Mouse (Mus musculus): ENCODE results near the gene Sel1l3. TPM values are rescaled to one million over a fixed set of nuclear protein-coding genes. Genes with fewer than 3 reads are reported as not detected.

The Sel1l3 gene
- polyA plus RNA-seq, 1 experiment: 2.4 TPM

GRCm38 (mm10) chr5:53196387-53197088 is 17.2 kb downstream of the Sel1l3 start:
- no peak for TF ChIP-seq CTCF (IDR thresholded peaks at IDR 0.05; ENCODE audit: borderline replicate concordance, control insufficient read depth, extremely low read depth, insufficient read depth, low read length, poor library complexity)
- no peak overlapping the region for H3K27ac ChIP-seq (ENCODE audit: control insufficient read depth, insufficient read depth, low read length)
- WGBS: 75% methylated on average over 10 of the region's 10 CpGs
- no peaks in the 10 kb centered on the region for H3K27me3 ChIP-seq (ENCODE audit: control insufficient read depth, insufficient read depth, low read length)
- H3K4me1 ChIP-seq (replicated peaks; ENCODE audit: control insufficient read depth, insufficient read depth, low read length): no peaks in the 10 kb centered on the region
- no peak overlapping the region for H3K4me3 ChIP-seq (ENCODE audit: control insufficient read depth, insufficient read depth, low read length)
- no peaks in the 10 kb centered on the region for H3K36me3 ChIP-seq (ENCODE audit: control insufficient read depth, insufficient read depth, low read length)
- no peak for DNase-seq

GRCm38 (mm10) chr5:53194841-53195240 is 18.9 kb downstream of the Sel1l3 start:
- no peak for TF ChIP-seq POLR2A (IDR thresholded peaks at IDR 0.05; ENCODE audit: control insufficient read depth, extremely low read depth, insufficient read depth, low read length, poor library complexity)
- no peak for TF ChIP-seq CTCF (IDR thresholded peaks at IDR 0.05; ENCODE audit: borderline replicate concordance, control insufficient read depth, extremely low read depth, insufficient read depth, low read length, poor library complexity)
- no peak overlapping the region for H3K27ac ChIP-seq (ENCODE audit: control insufficient read depth, insufficient read depth, low read length)
- no peaks in the 10 kb centered on the region for H3K27me3 ChIP-seq (ENCODE audit: control insufficient read depth, insufficient read depth, low read length)
- 52% methylated on average over 3 of the region's 3 CpGs for WGBS
- no peaks in the 10 kb centered on the region for H3K36me3 ChIP-seq (ENCODE audit: control insufficient read depth, insufficient read depth, low read length)
- no peak overlapping the region for H3K4me3 ChIP-seq (ENCODE audit: control insufficient read depth, insufficient read depth, low read length)
- H3K4me1 ChIP-seq (replicated peaks; ENCODE audit: control insufficient read depth, insufficient read depth, low read length): no peaks in the 10 kb centered on the region
- DNase-seq: no peak

- H3K27me3 ChIP-seq (ENCODE audit: control insufficient read depth, insufficient read depth, low read length): no peaks in the 10 kb centered on the region
- H3K36me3 ChIP-seq (ENCODE audit: control insufficient read depth, insufficient read depth, low read length): no peaks in the 10 kb centered on the region
- no peak overlapping the region for H3K4me3 ChIP-seq (ENCODE audit: control insufficient read depth, insufficient read depth, low read length)
- no peak for DNase-seq
- no peaks in the 10 kb centered on the region for H3K4me1 ChIP-seq (replicated peaks; ENCODE audit: control insufficient read depth, insufficient read depth, low read length)
- WGBS: 33% methylated on average over 2 of the region's 2 CpGs
- no peak for TF ChIP-seq CTCF (IDR thresholded peaks at IDR 0.05; ENCODE audit: borderline replicate concordance, control insufficient read depth, extremely low read depth, insufficient read depth, low read length, poor library complexity)
- TF ChIP-seq POLR2A (IDR thresholded peaks at IDR 0.05; ENCODE audit: control insufficient read depth, extremely low read depth, insufficient read depth, low read length, poor library complexity): no peak
- no peak overlapping the region for H3K27ac ChIP-seq (ENCODE audit: control insufficient read depth, insufficient read depth, low read length)
Measured at GRCm38 (mm10) chr5:53194421-53194820, 19.3 kb downstream of the Sel1l3 start.

- TF ChIP-seq CTCF (IDR thresholded peaks at IDR 0.05; ENCODE audit: borderline replicate concordance, control insufficient read depth, extremely low read depth, insufficient read depth, low read length, poor library complexity): no peak
- H3K27me3 ChIP-seq (ENCODE audit: control insufficient read depth, insufficient read depth, low read length): no peaks in the 10 kb centered on the region
- DNase-seq: no peak
- no peak overlapping the region for H3K27ac ChIP-seq (ENCODE audit: control insufficient read depth, insufficient read depth, low read length)
- no peak overlapping the region for H3K4me3 ChIP-seq (ENCODE audit: control insufficient read depth, insufficient read depth, low read length)
- H3K36me3 ChIP-seq (ENCODE audit: control insufficient read depth, insufficient read depth, low read length): no peaks in the 10 kb centered on the region
- H3K4me1 ChIP-seq (replicated peaks; ENCODE audit: control insufficient read depth, insufficient read depth, low read length): no peaks in the 10 kb centered on the region
- WGBS: 94% methylated on average over 13 of the region's 13 CpGs
Measured at GRCm38 (mm10) chr5:53193092-53194030, 20.4 kb downstream of the Sel1l3 start.

- no peak for DNase-seq
- no peaks in the 10 kb centered on the region for H3K4me1 ChIP-seq (replicated peaks; ENCODE audit: control insufficient read depth, insufficient read depth, low read length)
- no peak for TF ChIP-seq CTCF (IDR thresholded peaks at IDR 0.05; ENCODE audit: borderline replicate concordance, control insufficient read depth, extremely low read depth, insufficient read depth, low read length, poor library complexity)
- TF ChIP-seq POLR2A (IDR thresholded peaks at IDR 0.05; ENCODE audit: control insufficient read depth, extremely low read depth, insufficient read depth, low read length, poor library complexity): no peak
- H3K27ac ChIP-seq (ENCODE audit: control insufficient read depth, insufficient read depth, low read length): no peak overlapping the region
- H3K27me3 ChIP-seq (ENCODE audit: control insufficient read depth, insufficient read depth, low read length): no peaks in the 10 kb centered on the region
- no peaks in the 10 kb centered on the region for H3K36me3 ChIP-seq (ENCODE audit: control insufficient read depth, insufficient read depth, low read length)
- WGBS: 21% methylated on average over 2 of the region's 2 CpGs
- H3K4me3 ChIP-seq (ENCODE audit: control insufficient read depth, insufficient read depth, low read length): no peak overlapping the region
Measured at GRCm38 (mm10) chr5:53188608-53189007, 25.1 kb downstream of the Sel1l3 start.

GRCm38 (mm10) chr5:53187245-53187644 is 26.5 kb downstream of the Sel1l3 start:
- no peak for DNase-seq
- WGBS: 81% methylated on average over 10 of the region's 10 CpGs
- TF ChIP-seq POLR2A (IDR thresholded peaks at IDR 0.05; ENCODE audit: control insufficient read depth, extremely low read depth, insufficient read depth, low read length, poor library complexity) (no peak), CTCF (IDR thresholded peaks at IDR 0.05; ENCODE audit: borderline replicate concordance, control insufficient read depth, extremely low read depth, insufficient read depth, low read length, poor library complexity) (no peak)

More at GRCm38 (mm10) chr5:53187245-53187644, 26.5 kb downstream of the Sel1l3 start:
- Histone ChIP-seq H3K4me1 (replicated peaks; ENCODE audit: control insufficient read depth, insufficient read depth, low read length) (no peaks in the 10 kb centered on the region), H3K36me3 (ENCODE audit: control insufficient read depth, insufficient read depth, low read length) (no peaks in the 10 kb centered on the region), H3K27ac (ENCODE audit: control insufficient read depth, insufficient read depth, low read length) (no peak overlapping the region), H3K4me3 (ENCODE audit: control insufficient read depth, insufficient read depth, low read length) (no peak overlapping the region), H3K27me3 (ENCODE audit: control insufficient read depth, insufficient read depth, low read length) (no peaks in the 10 kb centered on the region)

Data from thymus, adult 2 months (tissue).